Mouse (Mus musculus) midbrain, embryonic 11.5 days (tissue): ENCODE data around the gene Cfap100. TPM values are rescaled to one million over a fixed set of nuclear protein-coding genes. Genes with fewer than 3 reads are reported as not detected.

Experiments used
- ATAC-seq: fragments of 200-750 bp; cut with Nextera tagmentation; 2 replicates; pipeline ENCODE4 v1.8.0; 2017; ENCODE audit warnings: moderate TSS enrichment, moderate library complexity; ENCODE audit not compliant: low FRiP score
- DNase-seq: peaks from one replicate; pipeline ENCODE4 v3.0.0; 2015; ENCODE audit warnings: low spot score; ENCODE audit errors: missing footprints
- H3K27ac ChIP-seq: fragments of 300-500 bp; sonication (generic); 2 replicates; pipeline ENCODE4 v1.5.1; 2014; ENCODE audit warnings: low read depth, low read length
- H3K27me3 ChIP-seq: fragments of 300-500 bp; sonication (generic); 2 replicates; pipeline ENCODE4 v1.6.1; 2014; ENCODE audit warnings: mild to moderate bottlenecking, low read length, moderate library complexity, mixed read lengths; ENCODE audit not compliant: control insufficient read depth, insufficient read depth
- H3K36me3 ChIP-seq: fragments of 300-500 bp; sonication (generic); 2 replicates; pipeline ENCODE4 v1.6.1; 2014; ENCODE audit warnings: mild to moderate bottlenecking, low read length, moderate library complexity, mixed read lengths; ENCODE audit not compliant: control insufficient read depth, insufficient read depth
- H3K4me1 ChIP-seq: fragments of 300-500 bp; sonication (generic); 2 replicates; pipeline ENCODE4 v1.6.1; 2014; ENCODE audit warnings: low read length; ENCODE audit not compliant: control insufficient read depth, insufficient read depth
- H3K4me2 ChIP-seq: fragments of 300-500 bp; sonication (generic); 2 replicates; pipeline ENCODE4 v1.6.1; 2014; ENCODE audit warnings: mild to moderate bottlenecking, moderate library complexity
- H3K4me3 ChIP-seq: fragments of 300-500 bp; sonication (generic); 2 replicates; pipeline ENCODE4 v1.5.1; 2014; ENCODE audit warnings: low read depth, low read length
- H3K9ac ChIP-seq: fragments of 300-500 bp; sonication (generic); 2 replicates; pipeline ENCODE4 v1.6.1; 2014; ENCODE audit warnings: low read length
- H3K9me3 ChIP-seq: fragments of 300-500 bp; sonication (generic); 2 replicates; pipeline ENCODE4 v1.6.1; 2016; ENCODE audit warnings: low read length; ENCODE audit not compliant: control insufficient read depth
- WGBS: fragments of 180-500 bp; shearing (Covaris S2); extraction: QIAGEN DNeasy Blood & Tissue Kit; methylation state at CpG from one replicate; pipeline ENCODE4 v1.1.7; 2014; 5-methylcytosine and 5-hydroxymethylcytosine counted together
- polyA plus RNA-seq: library from polyadenylated mRNA; unstranded; fragments of >200 nt; fragmentation: Nextera tagmentation; extraction: Ambion mirVana; gene quantifications from 2 replicates; pipeline ENCODE4 v1.2.1, GENCODE M21; 2014

Gene Cfap100
- polyA plus RNA-seq = 1.8 and 2.8 TPM in 2 replicates

DNA sequence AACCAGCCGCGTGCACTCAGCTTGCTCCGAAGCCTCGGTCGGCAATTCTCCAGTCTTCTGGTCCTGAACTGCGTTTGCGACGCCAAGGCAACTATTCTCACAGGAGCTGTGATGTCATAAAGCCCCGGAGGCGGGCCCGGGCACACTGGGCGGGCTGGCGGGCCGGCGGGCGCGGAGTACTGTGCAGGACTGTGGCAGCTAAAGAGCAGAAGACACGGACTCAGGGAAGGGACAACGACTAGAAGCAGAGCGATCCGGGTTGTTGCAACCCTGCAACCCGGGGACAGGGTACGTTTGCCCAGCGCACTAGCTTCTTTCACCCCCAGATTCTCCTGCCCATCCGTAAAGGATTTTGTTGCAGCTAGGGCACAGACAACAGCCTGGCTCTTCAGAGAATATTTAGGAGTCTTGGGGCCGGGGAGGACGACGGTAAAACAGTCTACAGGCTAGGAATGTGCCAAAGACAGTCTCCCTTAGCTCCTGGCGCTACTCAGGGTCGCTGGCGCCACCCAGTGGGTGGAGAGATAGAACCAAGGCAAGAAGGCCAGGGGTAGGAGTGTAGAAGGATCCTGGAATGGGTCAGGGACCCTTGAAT is at the start of gene Cfap100:
Cfap100 (minus strand) TSS at position 418 of the 595 bp plus-strand sequence.
- DNase-seq = peak; percentile 95
- Histone ChIP-seq H3K9me3 (no peaks in the 10 kb centered on the region), H3K4me2 (peak within 1 kb of the TSS; percentile 71), H3K4me3 (peak within 1 kb of the TSS; percentile 38), H3K4me1 (peaks cover 6% of the 10 kb centered on the region), H3K27me3 (peaks cover 7% of the 10 kb centered on the region), H3K36me3 (no peaks in the 10 kb centered on the region), H3K27ac (no peak within 1 kb of the TSS; the same call in 1 of the 2 replicates), H3K9ac (peak within 1 kb of the TSS; percentile 64)
- 0% methylated on average over 31 of the region's 31 CpGs for WGBS
- peak; percentile 94 for ATAC-seq

DNA sequence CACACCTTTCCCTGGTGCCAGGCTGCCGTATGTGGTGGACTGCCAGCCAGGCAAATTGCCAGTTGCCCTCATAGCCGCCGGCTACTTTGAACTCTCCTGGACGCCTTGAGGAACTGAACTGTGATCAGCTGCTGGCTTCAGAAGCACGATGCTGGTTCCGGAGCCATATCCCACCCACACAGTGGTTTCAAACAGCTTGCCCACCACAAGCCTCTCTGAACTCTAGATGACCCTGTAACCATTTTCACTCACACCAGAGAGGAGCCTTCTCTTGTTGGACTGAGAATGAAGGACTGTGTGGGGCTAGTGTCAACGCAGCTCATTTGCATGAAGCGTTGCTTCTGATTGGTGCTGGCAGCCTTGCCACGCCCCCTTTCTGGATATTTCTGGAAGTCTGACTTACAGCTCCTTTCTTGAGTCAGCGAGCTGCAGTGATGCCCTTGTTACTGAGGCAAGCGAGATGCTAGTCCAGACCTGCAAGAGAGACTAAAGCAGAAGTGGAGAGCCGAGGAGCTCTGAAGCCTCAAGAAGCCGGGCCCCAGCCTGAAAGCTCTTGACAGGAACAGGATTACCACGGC is 48.4 kb upstream of the Cfap100 start:
- ATAC-seq (no peak), DNase-seq (no peak)
- H3K36me3 ChIP-seq = no peaks in the 10 kb centered on the region
- H3K9me3 ChIP-seq = no peaks in the 10 kb centered on the region
- WGBS = 77% methylated on average over 14 of the region's 14 CpGs
- no peaks in the 10 kb centered on the region for H3K27me3 ChIP-seq
- no peak overlapping the region for H3K4me2 ChIP-seq
- 0 out of 2 replicates have a peak, but pooled peaks cover 3% of the 10 kb centered on the region for H3K4me1 ChIP-seq
- H3K27ac ChIP-seq = no peak overlapping the region
- H3K4me3 ChIP-seq = no peak overlapping the region
- no peak overlapping the region for H3K9ac ChIP-seq

DNA sequence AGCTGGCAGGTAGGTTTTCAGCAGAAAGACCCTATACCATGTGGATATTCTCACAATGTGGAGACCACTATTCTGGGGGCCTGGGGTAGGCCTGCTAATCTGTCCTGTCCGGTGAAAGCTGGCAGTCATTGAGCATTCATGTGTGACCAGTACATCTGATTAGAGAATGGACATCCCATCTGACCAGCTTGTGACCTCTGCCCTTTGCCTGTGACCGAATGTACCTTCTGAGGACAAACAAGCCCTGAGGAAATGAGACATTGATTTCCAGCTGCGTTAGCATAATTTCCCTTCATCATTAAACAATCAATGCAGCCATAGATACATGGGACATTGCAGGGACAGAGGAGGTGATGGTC is 47.2 kb upstream of the Cfap100 start:
- H3K27ac ChIP-seq = no peak overlapping the region
- no peak overlapping the region for H3K4me2 ChIP-seq
- no peak overlapping the region for H3K4me3 ChIP-seq
- 0 out of 2 replicates have a peak, but pooled peaks cover 3% of the 10 kb centered on the region for H3K4me1 ChIP-seq
- ATAC-seq (peak; percentile 26; the same call in 1 of the 2 replicates), DNase-seq (no peak)
- no peaks in the 10 kb centered on the region for H3K27me3 ChIP-seq
- no peaks in the 10 kb centered on the region for H3K9me3 ChIP-seq
- no peak overlapping the region for H3K9ac ChIP-seq
- WGBS = 53% methylated on average over 3 of the region's 3 CpGs
- H3K36me3 ChIP-seq = no peaks in the 10 kb centered on the region

GRCm38 (mm10) chr6:90475176-90475853 is 46.7 kb upstream of the Cfap100 start:
- Histone ChIP-seq H3K4me3 (no peak overlapping the region), H3K36me3 (no peaks in the 10 kb centered on the region), H3K27me3 (no peaks in the 10 kb centered on the region), H3K9ac (no peak overlapping the region), H3K4me1 (0 out of 2 replicates have a peak, but pooled peaks cover 3% of the 10 kb centered on the region), H3K9me3 (no peaks in the 10 kb centered on the region), H3K27ac (no peak overlapping the region), H3K4me2 (no peak overlapping the region)
- 80% methylated on average over 4 of the region's 4 CpGs for WGBS
- peak; percentile 29; the same call in 1 of the 2 replicates for ATAC-seq
- no peak for DNase-seq

DNA sequence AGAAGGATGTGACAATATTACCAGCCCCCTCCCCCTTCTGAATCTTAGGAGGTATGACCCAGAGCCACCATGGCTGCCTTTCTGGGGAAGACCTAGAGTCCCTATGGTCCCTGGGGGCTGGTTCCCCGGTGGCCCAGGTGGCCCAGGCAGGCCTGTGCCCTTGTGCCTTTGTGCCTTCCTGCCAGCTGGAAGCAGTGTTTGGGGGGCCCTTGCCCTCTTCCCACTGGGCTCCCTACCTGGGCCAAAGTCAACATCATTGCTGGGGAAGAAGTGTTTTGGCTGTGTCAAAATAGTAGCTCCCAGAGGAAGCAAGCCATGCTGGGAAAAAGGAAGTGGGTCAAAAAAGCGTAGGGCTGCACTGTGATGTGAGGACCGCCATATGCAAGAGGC is 45.8 kb upstream of the Cfap100 start:
- no peak overlapping the region for H3K27ac ChIP-seq
- H3K4me3 ChIP-seq = no peak overlapping the region
- no peak overlapping the region for H3K4me2 ChIP-seq
- H3K36me3 ChIP-seq = no peaks in the 10 kb centered on the region
- no peaks in the 10 kb centered on the region for H3K9me3 ChIP-seq
- WGBS = 86% methylated on average over 3 of the region's 3 CpGs
- ATAC-seq (no peak), DNase-seq (no peak)
- H3K9ac ChIP-seq = no peak overlapping the region
- no peaks in the 10 kb centered on the region for H3K27me3 ChIP-seq
- H3K4me1 ChIP-seq = 0 out of 2 replicates have a peak, but pooled peaks cover 3% of the 10 kb centered on the region

DNA sequence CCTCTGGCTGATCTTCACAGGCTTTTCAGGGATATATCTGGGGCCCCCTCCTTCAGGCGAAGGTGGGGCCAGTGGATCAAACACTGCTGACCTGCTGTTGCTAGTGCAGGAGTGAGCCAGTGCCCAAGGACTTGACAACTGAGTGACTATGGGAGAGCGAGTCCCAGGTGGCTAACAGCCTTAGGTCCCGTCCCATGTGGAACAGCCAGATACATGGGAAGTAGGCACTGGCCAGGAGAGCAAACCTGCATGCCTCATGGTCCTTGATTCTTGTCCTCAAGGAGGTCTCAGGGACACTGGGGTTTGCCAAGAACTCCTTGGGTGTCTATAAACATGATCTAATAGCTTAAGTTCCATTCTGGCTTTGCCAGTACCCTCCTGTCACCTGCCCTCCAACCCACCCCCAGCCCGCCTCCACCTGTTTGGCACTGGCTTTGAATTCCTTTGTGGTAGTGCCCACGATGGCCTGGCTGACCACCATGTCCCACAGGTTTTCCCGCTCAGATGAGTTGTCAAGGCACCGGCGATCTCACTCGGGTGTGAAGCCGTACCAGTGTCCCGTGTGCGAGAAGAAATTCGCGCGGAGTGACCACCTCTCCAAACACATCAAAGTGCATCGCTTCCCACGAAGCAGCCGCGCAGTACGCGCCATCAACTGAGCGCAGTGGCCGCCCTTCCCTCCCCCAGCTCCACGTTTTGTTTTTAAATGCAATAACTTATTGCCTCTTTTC is 45.2 kb upstream of the Cfap100 start:
- Histone ChIP-seq H3K36me3 (no peaks in the 10 kb centered on the region), H3K9me3 (no peaks in the 10 kb centered on the region), H3K4me3 (no peak overlapping the region), H3K4me1 (0 out of 2 replicates have a peak, but pooled peaks cover 3% of the 10 kb centered on the region), H3K27me3 (no peaks in the 10 kb centered on the region), H3K27ac (no peak overlapping the region), H3K9ac (no peak overlapping the region), H3K4me2 (no peak overlapping the region)
- no peak for DNase-seq
- 95% methylated on average over 24 of the region's 24 CpGs for WGBS
- no peak for ATAC-seq

GRCm38 (mm10) chr6:90472697-90473096 is 44.1 kb upstream of the Cfap100 start:
- 92% methylated on average over 3 of the region's 3 CpGs for WGBS
- Histone ChIP-seq H3K4me3 (no peak overlapping the region), H3K9me3 (no peaks in the 10 kb centered on the region), H3K27me3 (no peaks in the 10 kb centered on the region), H3K36me3 (no peaks in the 10 kb centered on the region), H3K9ac (no peak overlapping the region), H3K4me1 (0 out of 2 replicates have a peak, but pooled peaks cover 3% of the 10 kb centered on the region), H3K4me2 (no peak overlapping the region), H3K27ac (no peak overlapping the region)
- no peak for DNase-seq
- no peak for ATAC-seq

- no peaks in the 10 kb centered on the region for H3K36me3 ChIP-seq
- no peak for DNase-seq
- H3K9ac ChIP-seq = no peak overlapping the region
- 74% methylated on average over 4 of the region's 4 CpGs for WGBS
- H3K27ac ChIP-seq = no peak overlapping the region
- H3K4me1 ChIP-seq = 0 out of 2 replicates have a peak, but pooled peaks cover 3% of the 10 kb centered on the region
- no peak overlapping the region for H3K4me2 ChIP-seq
- no peaks in the 10 kb centered on the region for H3K27me3 ChIP-seq
- no peak overlapping the region for H3K4me3 ChIP-seq
- ATAC-seq = no peak
- H3K9me3 ChIP-seq = no peaks in the 10 kb centered on the region
Observed at GRCm38 (mm10) chr6:90472079-90472478, 43.5 kb upstream of the Cfap100 start.
